ENCODE assay signal across 13 mouse cellular contexts in genomic region chr13:16762326-16762725, GRCm38 (mm10).
DNase-seq lines count a peak whose midpoint lies in the region; ATAC-seq lines count a peak whose summit lies in the region.
"Had no signal": no experiment of that assay in that cellular context is flagged by ENCODE, and none has a peak within 500 bp of the region (broad histone marks: within the 10 kb centered on the region; RNA-seq: fewer than 3 reads in every experiment).

No protein-coding gene starts in this region.

- no peak overlapping the region; the same call in 1 of the 2 replicates for H3K27ac ChIP-seq in midbrain, embryonic 12.5 days (replicated peaks)
- no peak overlapping the region for H3K27ac ChIP-seq in midbrain, embryonic 10.5 days (replicated peaks)
- peak overlapping the region; percentile 48; the same call in 1 of the 2 replicates for H3K27ac ChIP-seq in forebrain, embryonic 14.5 days (ENCODE audit: low read depth, low read length)
- H3K27ac ChIP-seq in hindbrain, embryonic 16.5 days (ENCODE audit: low read depth, low read length), result no peak overlapping the region
- H3K27ac ChIP-seq: gastrocnemius, adult 2 months had no signal

- no peak overlapping the region for H3K4me3 ChIP-seq in midbrain, embryonic 12.5 days
- no peak overlapping the region for H3K4me3 ChIP-seq in midbrain, embryonic 10.5 days
- H3K4me3 ChIP-seq in forebrain, embryonic 14.5 days (ENCODE audit: low read depth, low read length), result no peak overlapping the region
- no peak overlapping the region for H3K4me3 ChIP-seq in hindbrain, embryonic 16.5 days (ENCODE audit: low read length)
- H3K4me3 ChIP-seq: gastrocnemius, adult 2 months; megakaryocyte, embryonic 14.5 days had no signal

- ATAC-seq in midbrain, embryonic 12.5 days (ENCODE audit: low FRiP score, low read depth), result peak; percentile 50
- ATAC-seq in forebrain, embryonic 14.5 days, result peak; percentile 50
- ATAC-seq in hindbrain, embryonic 16.5 days, result peak; percentile 70; the same call in 1 of the 2 replicates
- ATAC-seq in cerebellum, adult (ENCODE audit: insufficient number of reproducible peaks, low FRiP score, low TSS enrichment), result no peak

- H3K4me1 ChIP-seq in midbrain, embryonic 12.5 days, result peaks cover 15% of the 10 kb centered on the region
- H3K4me1 ChIP-seq in midbrain, embryonic 10.5 days, result peaks cover 14% of the 10 kb centered on the region; the same call in 1 of the 2 replicates
- peaks cover 16% of the 10 kb centered on the region for H3K4me1 ChIP-seq in forebrain, embryonic 14.5 days (ENCODE audit: control insufficient read depth, insufficient read depth, low read length)
- 0 out of 2 replicates have a peak, but pooled peaks cover 4% of the 10 kb centered on the region for H3K4me1 ChIP-seq in hindbrain, embryonic 16.5 days (ENCODE audit: control insufficient read depth, insufficient read depth, low read depth, low read length)
- H3K4me1 ChIP-seq: megakaryocyte, embryonic 14.5 days had no signal

- no peak overlapping the region for H3K4me2 ChIP-seq in midbrain, embryonic 12.5 days (replicated peaks)
- 0 out of 2 replicates have a peak overlapping the region, but pooled peaks have one; percentile 5 for H3K4me2 ChIP-seq in forebrain, embryonic 14.5 days (ENCODE audit: low read length)
- no peak overlapping the region for H3K4me2 ChIP-seq in hindbrain, embryonic 16.5 days (ENCODE audit: low read length)
- H3K4me2 ChIP-seq: liver, embryonic 11.5 days had no signal

- no peaks in the 10 kb centered on the region for H3K36me3 ChIP-seq in midbrain, embryonic 12.5 days
- no peaks in the 10 kb centered on the region for H3K36me3 ChIP-seq in midbrain, embryonic 10.5 days
- no peaks in the 10 kb centered on the region for H3K36me3 ChIP-seq in forebrain, embryonic 14.5 days (ENCODE audit: control insufficient read depth, insufficient read depth, low read length)
- no peaks in the 10 kb centered on the region for H3K36me3 ChIP-seq in hindbrain, embryonic 16.5 days (ENCODE audit: control insufficient read depth, insufficient read depth, low read length)

- H3K9ac ChIP-seq in midbrain, embryonic 12.5 days (replicated peaks), result no peak overlapping the region
- H3K9ac ChIP-seq in forebrain, embryonic 14.5 days (ENCODE audit: low read length), result no peak overlapping the region
- H3K9ac ChIP-seq in hindbrain, embryonic 16.5 days (ENCODE audit: low read depth, low read length), result no peak overlapping the region

- 62% methylated on average over 8 of the region's 8 CpGs for WGBS in midbrain, embryonic 12.5 days
- 79% methylated on average over 8 of the region's 8 CpGs for WGBS in midbrain, embryonic 10.5 days
- WGBS in forebrain, embryonic 14.5 days, result 16% methylated on average over 8 of the region's 8 CpGs
- 37% methylated on average over 8 of the region's 8 CpGs for WGBS in hindbrain, embryonic 16.5 days

- DNase-seq in midbrain, embryonic 10.5 days (ENCODE audit: low spot score), result no peak
- no peak for DNase-seq in forebrain, embryonic 14.5 days (ENCODE audit: low spot score)
- no peak for DNase-seq in retina, embryonic 14.5 days (ENCODE audit: low spot score)
- no peak for DNase-seq in cerebellum, postnatal 36 days
- DNase-seq: adrenal gland, postnatal 14 days; gastrocnemius, adult 2 months; heart, postnatal 36 days; kidney, adult 9 months had no signal

- H3K27me3 ChIP-seq in midbrain, embryonic 12.5 days, result no peaks in the 10 kb centered on the region
- H3K27me3 ChIP-seq in midbrain, embryonic 10.5 days (ENCODE audit: low read depth, poor library complexity, severe bottlenecking), result no peaks in the 10 kb centered on the region
- no peaks in the 10 kb centered on the region for H3K27me3 ChIP-seq in forebrain, embryonic 14.5 days (replicated peaks; ENCODE audit: control insufficient read depth, insufficient read depth, low read length)
- H3K27me3 ChIP-seq in hindbrain, embryonic 16.5 days (replicated peaks; ENCODE audit: control insufficient read depth, insufficient read depth, low read length), result no peaks in the 10 kb centered on the region
- H3K27me3 ChIP-seq: megakaryocyte, embryonic 14.5 days had no signal

- H3K9me3 ChIP-seq in midbrain, embryonic 12.5 days, result no peaks in the 10 kb centered on the region
- H3K9me3 ChIP-seq in midbrain, embryonic 10.5 days (replicated peaks), result no peaks in the 10 kb centered on the region
- H3K9me3 ChIP-seq in forebrain, embryonic 14.5 days (replicated peaks; ENCODE audit: control insufficient read depth, low read length), result no peaks in the 10 kb centered on the region
- no peaks in the 10 kb centered on the region for H3K9me3 ChIP-seq in hindbrain, embryonic 16.5 days (ENCODE audit: control insufficient read depth, low read length)
- H3K9me3 ChIP-seq: megakaryocyte, embryonic 14.5 days had no signal
